Mouse (Mus musculus) gonadal fat pad, adult 2 months (tissue): ENCODE results near the gene Gm11549. TPM values are rescaled to one million over a fixed set of nuclear protein-coding genes. Genes with fewer than 3 reads are reported as not detected.
A peak's percentile ranks its signal among the peaks of the same experiment; 100 is the strongest.

Experiments
- DNase-seq: peaks from one replicate; pipeline ENCODE4 v3.0.0-alpha.2; 2012; ENCODE audit warnings: low read depth
- polyA plus RNA-seq: library from polyadenylated mRNA; depleted of rRNA; stranded (reverse); fragments of >200 nt; gene quantifications from 2 replicates; pipeline ENCODE4 v1.2.3, GENCODE M21; 2012; rRNA removed

Gene Gm11549
- 0.06 TPM in 1 of 2 replicates, not detected in the other for polyA plus RNA-seq

GRCm38 (mm10) chr3:36521073-36522060, at the start of gene Gm11549:
Gene Gm11549 (minus strand): TSS chr3:36521813.
- no peak for DNase-seq

- DNase-seq: no peak
Observed at GRCm38 (mm10) chr3:36569836-36570235, 48.2 kb upstream of the Gm11549 start.

- no peak for DNase-seq
Observed at GRCm38 (mm10) chr3:36563666-36564065, 42.1 kb upstream of the Gm11549 start.

DNA sequence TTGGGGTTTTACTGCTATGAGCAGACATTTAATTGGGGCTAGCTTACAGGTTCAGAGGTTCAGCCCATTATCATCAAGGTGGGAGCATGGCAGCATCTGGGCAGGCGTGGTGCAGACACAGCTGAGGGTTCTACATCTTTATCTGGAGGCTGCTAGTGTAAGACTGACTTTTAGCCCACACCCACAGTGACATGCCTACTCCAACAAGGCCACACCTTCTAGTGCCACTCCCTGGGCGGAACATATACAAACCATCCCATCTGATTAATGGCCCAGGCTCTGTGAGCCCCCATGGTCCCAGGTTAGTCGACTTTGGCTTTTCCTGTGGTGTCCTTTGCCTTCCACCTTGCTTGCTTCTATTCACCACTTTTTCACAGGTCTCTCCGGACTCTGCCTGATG, 38.0 kb upstream of the Gm11549 start:
- no peak for DNase-seq

DNA sequence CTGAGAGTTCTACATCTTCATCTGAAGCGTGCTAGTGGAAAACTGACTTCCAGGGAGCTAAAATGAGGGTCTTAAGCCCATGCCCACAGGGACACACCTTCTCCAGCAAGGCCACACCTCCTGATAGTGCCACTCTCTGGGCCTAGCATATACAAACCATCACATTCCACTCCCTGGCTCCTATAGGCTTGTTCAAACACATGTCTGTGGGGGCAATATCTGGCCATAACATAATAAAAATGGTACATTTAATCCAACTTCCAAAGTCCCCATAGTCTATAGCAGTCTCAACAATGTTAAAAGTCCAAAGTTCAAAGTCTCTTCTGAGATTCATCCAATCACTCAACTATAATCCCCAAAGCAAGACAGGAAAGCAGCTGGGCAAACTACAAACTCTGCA, 36.0 kb upstream of the Gm11549 start:
- DNase-seq: no peak

- DNase-seq: peak; percentile 36
Observed at GRCm38 (mm10) chr3:36552406-36553047, 30.9 kb upstream of the Gm11549 start, which contains the start of gene Exosc9. Gene Exosc9 (plus strand): TSS chr3:36552606.

DNA sequence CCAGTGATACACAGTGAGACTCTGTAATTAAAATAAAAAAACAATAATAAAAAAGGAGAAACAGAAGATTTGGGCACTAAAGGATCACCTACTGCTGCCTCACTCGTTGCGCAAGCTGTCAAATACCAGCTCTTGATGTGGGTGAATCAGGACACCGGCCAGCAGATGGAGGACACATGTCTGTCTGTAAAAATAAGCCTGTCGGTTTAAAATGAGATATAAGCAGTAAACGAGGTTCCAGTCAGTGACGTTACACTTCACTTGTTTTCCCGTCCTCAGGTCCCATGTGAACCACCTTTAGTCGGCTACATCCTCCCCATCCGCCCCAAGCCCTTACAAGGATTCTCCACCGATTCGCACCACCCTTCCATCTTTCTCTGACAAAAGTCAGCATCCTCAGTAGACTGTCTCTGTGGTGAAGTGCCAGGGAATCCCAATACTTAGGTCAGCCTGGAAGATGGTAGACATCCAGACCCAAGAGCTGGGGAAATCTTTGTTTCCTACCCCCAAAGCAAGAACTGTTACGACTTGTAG, 30.3 kb upstream of the Gm11549 start:
- DNase-seq: no peak

DNA sequence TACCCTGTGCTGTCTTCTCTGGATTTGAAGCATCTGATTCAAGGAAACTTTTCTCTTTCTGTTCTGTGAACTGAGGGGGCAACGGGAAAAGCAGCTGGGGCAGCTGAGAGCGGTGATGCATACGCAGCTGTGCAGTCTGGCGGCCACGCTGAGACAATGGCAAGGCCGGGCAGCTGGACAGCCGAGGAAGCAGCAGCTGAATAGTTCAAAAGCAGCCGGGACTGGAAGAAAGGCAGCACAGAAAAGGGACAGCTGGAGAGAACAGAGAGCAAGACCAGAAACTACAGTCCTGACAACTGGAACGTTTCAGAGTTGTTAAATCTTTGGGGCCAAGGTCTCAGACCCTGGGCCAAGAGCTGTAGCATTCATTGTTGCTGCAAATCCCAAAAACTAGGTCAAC, 29.7 kb upstream of the Gm11549 start:
- no peak for DNase-seq

GRCm38 (mm10) chr3:36544961-36545360, 23.3 kb upstream of the Gm11549 start:
- no peak for DNase-seq

- DNase-seq: no peak
Observed at GRCm38 (mm10) chr3:36541399-36541798, 19.8 kb upstream of the Gm11549 start.

- no peak for DNase-seq
Observed at GRCm38 (mm10) chr3:36540756-36541155, 19.1 kb upstream of the Gm11549 start.

DNA sequence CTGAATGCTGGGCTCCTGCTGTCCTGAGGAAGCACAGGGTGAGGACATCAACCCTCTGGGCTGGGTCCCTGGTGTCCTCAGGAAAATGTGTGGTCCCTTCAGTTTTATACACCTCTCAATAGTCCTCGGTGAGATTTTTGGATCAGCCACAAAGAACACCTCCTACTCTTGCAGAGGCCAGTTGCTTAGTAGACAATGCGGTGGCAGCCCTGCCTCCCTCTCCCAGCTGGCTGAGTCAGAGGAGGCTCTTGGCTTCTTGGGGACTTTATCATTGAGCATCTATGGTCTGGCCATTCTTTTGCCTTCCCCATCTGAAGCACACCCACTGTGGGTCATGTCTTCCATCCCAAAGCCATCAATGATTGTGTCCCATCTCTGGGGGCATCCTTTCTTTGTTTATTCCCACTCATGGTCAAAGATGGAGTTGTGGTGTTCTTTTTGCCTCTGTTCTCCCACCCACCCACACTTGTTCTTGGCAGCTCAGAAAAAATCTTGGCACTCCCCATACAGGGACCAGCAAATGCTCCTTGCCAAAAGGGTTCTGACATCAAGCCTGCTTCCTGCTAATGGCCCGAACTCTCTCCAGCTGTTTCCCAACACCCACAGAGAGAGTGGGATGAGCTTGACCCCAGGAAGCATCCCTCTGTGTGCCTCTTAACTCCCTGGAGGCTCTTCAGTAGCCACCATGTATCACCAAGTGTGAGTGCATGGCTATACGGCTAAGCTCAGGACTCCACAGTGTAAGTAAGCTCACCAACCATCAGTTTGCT, 16.3 kb upstream of the Gm11549 start:
- no peak for DNase-seq

GRCm38 (mm10) chr3:36536041-36536440, 14.4 kb upstream of the Gm11549 start:
- DNase-seq: no peak

DNA sequence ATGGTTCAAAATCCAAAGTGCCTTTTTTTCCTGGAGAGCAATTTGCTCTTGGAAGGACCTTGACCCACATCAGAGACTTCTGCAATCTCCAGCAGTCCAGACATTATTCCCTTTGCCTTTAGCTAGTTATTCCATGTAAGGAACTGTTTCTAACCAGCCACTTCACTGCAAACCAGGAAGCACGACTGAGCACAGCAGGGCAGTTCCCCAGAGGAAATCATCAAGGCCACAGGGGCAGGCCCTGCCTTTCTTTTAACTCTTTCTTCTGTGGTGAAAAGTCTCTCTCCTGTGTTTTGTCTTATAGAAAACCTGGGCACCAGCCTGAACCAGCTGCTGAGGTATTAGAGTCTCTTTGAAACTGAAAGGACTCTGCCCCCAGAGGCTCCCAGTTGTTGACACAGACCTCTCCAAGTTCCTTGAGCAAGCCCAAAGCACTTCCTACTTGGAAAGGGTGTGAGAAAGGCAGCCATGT, 11.6 kb upstream of the Gm11549 start:
- DNase-seq: no peak

DNA sequence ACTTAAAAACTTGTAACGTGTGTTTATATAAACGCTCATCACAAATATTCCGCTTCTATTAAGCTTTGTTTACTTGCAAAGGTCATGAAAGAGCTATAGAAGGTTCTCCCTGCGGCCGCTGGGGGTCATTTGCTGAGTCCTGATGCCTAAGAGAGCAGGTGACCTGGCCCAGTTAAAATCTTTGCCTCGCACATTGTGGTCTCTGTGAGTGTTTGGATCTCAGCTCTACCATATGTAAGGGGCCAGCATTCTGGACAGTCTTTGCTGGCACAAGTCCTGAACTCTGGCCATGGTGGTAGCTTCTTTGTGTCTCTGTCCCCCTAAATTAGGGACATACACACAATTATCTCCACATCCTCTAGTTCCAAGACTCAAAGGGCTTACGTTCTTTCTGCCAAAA, 11.1 kb upstream of the Gm11549 start:
- no peak for DNase-seq

GRCm38 (mm10) chr3:36531979-36532542, 10.4 kb upstream of the Gm11549 start:
- no peak for DNase-seq

GRCm38 (mm10) chr3:36531242-36531641, 9.6 kb upstream of the Gm11549 start:
- no peak for DNase-seq

- DNase-seq: no peak
Observed at GRCm38 (mm10) chr3:36530781-36531180, 9.2 kb upstream of the Gm11549 start.

- DNase-seq: no peak
Observed at GRCm38 (mm10) chr3:36530345-36530744, 8.7 kb upstream of the Gm11549 start.

- DNase-seq: no peak
Observed at GRCm38 (mm10) chr3:36524466-36524865, 2.9 kb upstream of the Gm11549 start.

- DNase-seq: no peak
Observed at GRCm38 (mm10) chr3:36522137-36522536, 524 bp upstream of the Gm11549 start.
